In genomic region chr1:161262542-161262941, GRCm38 (mm10) we compare ENCODE assay signal across 16 mouse cellular contexts.
"Had no signal": no experiment of that assay in that cellular context is flagged by ENCODE, and none has a peak within 500 bp of the region (broad histone marks: within the 10 kb centered on the region; RNA-seq: fewer than 3 reads in every experiment).

No protein-coding gene starts in this region.

- H3K27ac ChIP-seq: lung, embryonic 15.5 days; macrophage; midbrain, embryonic 13.5 days; midbrain, embryonic 15.5 days; neural tube, embryonic 12.5 days had no signal

- H3K9ac ChIP-seq: lung, embryonic 15.5 days; midbrain, embryonic 13.5 days; midbrain, embryonic 15.5 days; neural tube, embryonic 12.5 days had no signal

- H3K4me1 ChIP-seq: lung, embryonic 15.5 days; midbrain, embryonic 13.5 days; midbrain, embryonic 15.5 days; neural tube, embryonic 12.5 days had no signal

- H3K36me3 ChIP-seq: lung, embryonic 15.5 days; midbrain, embryonic 13.5 days; midbrain, embryonic 15.5 days; neural tube, embryonic 12.5 days had no signal

- H3K4me2 ChIP-seq: lung, embryonic 15.5 days; midbrain, embryonic 11.5 days; midbrain, embryonic 13.5 days; midbrain, embryonic 15.5 days; neural tube, embryonic 12.5 days had no signal

- H3K9me3 ChIP-seq: lung, embryonic 15.5 days; megakaryocyte, embryonic 14.5 days; midbrain, embryonic 13.5 days; midbrain, embryonic 15.5 days; neural tube, embryonic 12.5 days had no signal

- ATAC-seq: lung, postnatal 0 days; midbrain, embryonic 13.5 days; midbrain, embryonic 15.5 days had no signal

- DNase-seq: lung, adult 2 months; lung, postnatal 14 days; lung, postnatal 36 days; right cerebral cortex, postnatal 14 days; spleen, adult 18-20 months; thymus, adult 18-20 months; thymus, postnatal 14 days; thymus, postnatal 36 days had no signal

- H3K27me3 ChIP-seq: lung, embryonic 15.5 days; megakaryocyte, embryonic 14.5 days; midbrain, embryonic 13.5 days; midbrain, embryonic 15.5 days; neural tube, embryonic 12.5 days had no signal

- H3K4me3 ChIP-seq: lung, embryonic 15.5 days; megakaryocyte, embryonic 14.5 days; midbrain, embryonic 13.5 days; midbrain, embryonic 15.5 days; neural tube, embryonic 12.5 days had no signal
